Mouse (Mus musculus): Measurements from ENCODE around the gene Epha1.

DNA sequence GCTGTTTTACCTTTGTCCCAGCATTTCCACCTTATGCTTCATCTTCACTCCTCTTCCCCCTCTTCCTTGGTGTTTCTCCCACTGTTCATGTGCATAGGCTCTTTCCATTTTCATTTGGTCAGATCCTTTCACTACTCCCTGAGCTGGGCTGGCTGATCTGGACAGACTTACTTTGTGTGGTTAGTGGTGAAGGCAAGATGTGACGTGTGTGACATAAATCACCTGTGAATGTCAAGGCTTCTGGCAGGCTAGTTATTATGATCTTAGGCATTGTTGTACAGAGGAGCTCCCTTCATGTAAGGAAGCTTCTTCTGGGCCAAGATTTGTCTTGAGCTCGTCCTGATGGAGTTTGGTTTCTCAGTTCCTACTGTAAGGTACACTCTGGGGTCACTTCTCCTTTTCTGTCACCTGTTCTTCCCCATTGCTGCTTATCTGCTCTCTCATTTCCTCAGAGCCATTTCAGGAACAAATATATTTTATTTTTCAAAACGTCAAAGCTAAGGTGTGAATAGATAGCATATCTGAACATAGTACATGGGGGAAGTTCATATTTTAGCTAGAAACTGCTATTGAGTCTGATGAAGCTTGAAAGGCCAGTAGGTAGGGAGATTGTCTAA is 24.1 kb upstream of the Epha1 start:
- TF ChIP-seq POLR2A (IDR thresholded peaks at IDR 0.05; ENCODE audit: low read depth, low read length): no peak
- no peak for TF ChIP-seq CTCF (IDR thresholded peaks at IDR 0.05; ENCODE audit: extremely low read depth, insufficient read length, insufficient replicate concordance, low read depth, low read length)
